Mouse (Mus musculus): ENCODE results near the gene Slc2a10. TPM values are rescaled to one million over a fixed set of nuclear protein-coding genes. Genes with fewer than 3 reads are reported as not detected.

Slc2a10 gene
- polyA plus RNA-seq, 1 experiment from 2014 or later: 2.8 TPM

- Histone ChIP-seq H3K4me3 (ENCODE audit: low read depth, low read length) (no peak overlapping the region), H3K9ac (replicated peaks; ENCODE audit: low read length) (no peak overlapping the region), H3K27me3 (ENCODE audit: control insufficient read depth, insufficient read depth, low read length) (peaks cover 10% of the 10 kb centered on the region), H3K27ac (replicated peaks; ENCODE audit: low read depth, low read length) (no peak overlapping the region), H3K4me2 (ENCODE audit: low read depth, low read length) (no peak overlapping the region), H3K9me3 (replicated peaks; ENCODE audit: control insufficient read depth, low read length) (no peaks in the 10 kb centered on the region), H3K4me1 (ENCODE audit: control insufficient read depth, insufficient read depth, low read length) (no peaks in the 10 kb centered on the region), H3K36me3 (replicated peaks; ENCODE audit: control insufficient read depth, insufficient read depth, low read depth, low read length) (no peaks in the 10 kb centered on the region)
- no peak for DNase-seq (ENCODE audit: low spot score)
- no peak for ATAC-seq (replicated peaks; ENCODE audit: insufficient number of reproducible peaks, low FRiP score, low TSS enrichment, low read depth)
- 73% methylated on average over 7 of the region's 7 CpGs for WGBS
Observed at GRCm38 (mm10) chr2:165475412-165475811, 28.2 kb upstream of the Slc2a10 start.

GRCm38 (mm10) chr2:165475850-165476249 is 27.7 kb upstream of the Slc2a10 start:
- Histone ChIP-seq H3K27ac (replicated peaks; ENCODE audit: low read depth, low read length) (no peak overlapping the region), H3K4me3 (ENCODE audit: low read depth, low read length) (no peak overlapping the region), H3K4me2 (ENCODE audit: low read depth, low read length) (no peak overlapping the region), H3K9ac (replicated peaks; ENCODE audit: low read length) (no peak overlapping the region), H3K27me3 (ENCODE audit: control insufficient read depth, insufficient read depth, low read length) (peaks cover 10% of the 10 kb centered on the region), H3K36me3 (replicated peaks; ENCODE audit: control insufficient read depth, insufficient read depth, low read depth, low read length) (no peaks in the 10 kb centered on the region), H3K9me3 (replicated peaks; ENCODE audit: control insufficient read depth, low read length) (no peaks in the 10 kb centered on the region), H3K4me1 (ENCODE audit: control insufficient read depth, insufficient read depth, low read length) (no peaks in the 10 kb centered on the region)
- DNase-seq (ENCODE audit: low spot score) (no peak), ATAC-seq (replicated peaks; ENCODE audit: insufficient number of reproducible peaks, low FRiP score, low TSS enrichment, low read depth) (no peak)
- WGBS: 54% methylated on average over 5 of the region's 5 CpGs

GRCm38 (mm10) chr2:165482003-165482402 is 21.6 kb upstream of the Slc2a10 start:
- Histone ChIP-seq H3K4me2 (ENCODE audit: low read depth, low read length) (no peak overlapping the region), H3K27me3 (ENCODE audit: control insufficient read depth, insufficient read depth, low read length) (no peaks in the 10 kb centered on the region), H3K4me1 (ENCODE audit: control insufficient read depth, insufficient read depth, low read length) (no peaks in the 10 kb centered on the region), H3K9ac (replicated peaks; ENCODE audit: low read length) (no peak overlapping the region), H3K36me3 (replicated peaks; ENCODE audit: control insufficient read depth, insufficient read depth, low read depth, low read length) (no peaks in the 10 kb centered on the region), H3K4me3 (ENCODE audit: low read depth, low read length) (no peak overlapping the region), H3K27ac (replicated peaks; ENCODE audit: low read depth, low read length) (no peak overlapping the region), H3K9me3 (replicated peaks; ENCODE audit: control insufficient read depth, low read length) (no peaks in the 10 kb centered on the region)
- ATAC-seq (replicated peaks; ENCODE audit: insufficient number of reproducible peaks, low FRiP score, low TSS enrichment, low read depth) (no peak), DNase-seq (ENCODE audit: low spot score) (no peak)
- 57% methylated on average over 8 of the region's 8 CpGs for WGBS

GRCm38 (mm10) chr2:165484152-165484551 is 19.4 kb upstream of the Slc2a10 start:
- H3K9ac ChIP-seq (replicated peaks; ENCODE audit: low read length): no peak overlapping the region
- 67% methylated on average over 6 of the region's 6 CpGs for WGBS
- no peak for ATAC-seq (replicated peaks; ENCODE audit: insufficient number of reproducible peaks, low FRiP score, low TSS enrichment, low read depth)
- no peak overlapping the region for H3K27ac ChIP-seq (replicated peaks; ENCODE audit: low read depth, low read length)
- H3K27me3 ChIP-seq (ENCODE audit: control insufficient read depth, insufficient read depth, low read length): no peaks in the 10 kb centered on the region
- H3K4me1 ChIP-seq (ENCODE audit: control insufficient read depth, insufficient read depth, low read length): no peaks in the 10 kb centered on the region
- no peaks in the 10 kb centered on the region for H3K36me3 ChIP-seq (replicated peaks; ENCODE audit: control insufficient read depth, insufficient read depth, low read depth, low read length)
- no peak for DNase-seq (ENCODE audit: low spot score)
- H3K9me3 ChIP-seq (replicated peaks; ENCODE audit: control insufficient read depth, low read length): no peaks in the 10 kb centered on the region
- H3K4me2 ChIP-seq (ENCODE audit: low read depth, low read length): no peak overlapping the region
- H3K4me3 ChIP-seq (ENCODE audit: low read depth, low read length): no peak overlapping the region

GRCm38 (mm10) chr2:165485826-165486225 is 17.8 kb upstream of the Slc2a10 start:
- no peak overlapping the region for H3K4me2 ChIP-seq (ENCODE audit: low read depth, low read length)
- peaks cover 2% of the 10 kb centered on the region; the same call in 1 of the 2 replicates for H3K36me3 ChIP-seq (replicated peaks; ENCODE audit: control insufficient read depth, insufficient read depth, low read depth, low read length)
- H3K9ac ChIP-seq (replicated peaks; ENCODE audit: low read length): no peak overlapping the region
- no peaks in the 10 kb centered on the region for H3K4me1 ChIP-seq (ENCODE audit: control insufficient read depth, insufficient read depth, low read length)
- no peak overlapping the region for H3K27ac ChIP-seq (replicated peaks; ENCODE audit: low read depth, low read length)
- no peaks in the 10 kb centered on the region for H3K9me3 ChIP-seq (replicated peaks; ENCODE audit: control insufficient read depth, low read length)
- DNase-seq (ENCODE audit: low spot score) (no peak), ATAC-seq (replicated peaks; ENCODE audit: insufficient number of reproducible peaks, low FRiP score, low TSS enrichment, low read depth) (no peak)
- H3K4me3 ChIP-seq (ENCODE audit: low read depth, low read length): no peak overlapping the region
- WGBS: 69% methylated on average over 3 of the region's 3 CpGs
- H3K27me3 ChIP-seq (ENCODE audit: control insufficient read depth, insufficient read depth, low read length): no peaks in the 10 kb centered on the region

GRCm38 (mm10) chr2:165486401-165486800 is 17.2 kb upstream of the Slc2a10 start:
- H3K9me3 ChIP-seq (replicated peaks; ENCODE audit: control insufficient read depth, low read length): no peaks in the 10 kb centered on the region
- ATAC-seq (replicated peaks; ENCODE audit: insufficient number of reproducible peaks, low FRiP score, low TSS enrichment, low read depth): no peak
- no peaks in the 10 kb centered on the region for H3K27me3 ChIP-seq (ENCODE audit: control insufficient read depth, insufficient read depth, low read length)
- no peak overlapping the region for H3K4me2 ChIP-seq (ENCODE audit: low read depth, low read length)
- H3K4me3 ChIP-seq (ENCODE audit: low read depth, low read length): no peak overlapping the region
- H3K36me3 ChIP-seq (replicated peaks; ENCODE audit: control insufficient read depth, insufficient read depth, low read depth, low read length): peaks cover 2% of the 10 kb centered on the region; the same call in 1 of the 2 replicates
- no peaks in the 10 kb centered on the region for H3K4me1 ChIP-seq (ENCODE audit: control insufficient read depth, insufficient read depth, low read length)
- WGBS: 80% methylated on average over 5 of the region's 5 CpGs
- no peak overlapping the region for H3K9ac ChIP-seq (replicated peaks; ENCODE audit: low read length)
- no peak overlapping the region for H3K27ac ChIP-seq (replicated peaks; ENCODE audit: low read depth, low read length)
- no peak for DNase-seq (ENCODE audit: low spot score)

- no peak overlapping the region for H3K4me3 ChIP-seq (ENCODE audit: low read depth, low read length)
- no peak for ATAC-seq (replicated peaks; ENCODE audit: insufficient number of reproducible peaks, low FRiP score, low TSS enrichment, low read depth)
- no peak overlapping the region for H3K27ac ChIP-seq (replicated peaks; ENCODE audit: low read depth, low read length)
- H3K9ac ChIP-seq (replicated peaks; ENCODE audit: low read length): no peak overlapping the region
- 27% methylated on average over 8 of the region's 8 CpGs for WGBS
- no peaks in the 10 kb centered on the region for H3K9me3 ChIP-seq (replicated peaks; ENCODE audit: control insufficient read depth, low read length)
- no peak overlapping the region for H3K4me2 ChIP-seq (ENCODE audit: low read depth, low read length)
- peak; percentile 80 for DNase-seq (ENCODE audit: low spot score)
- H3K4me1 ChIP-seq (ENCODE audit: control insufficient read depth, insufficient read depth, low read length): no peaks in the 10 kb centered on the region
- H3K27me3 ChIP-seq (ENCODE audit: control insufficient read depth, insufficient read depth, low read length): no peaks in the 10 kb centered on the region
- H3K36me3 ChIP-seq (replicated peaks; ENCODE audit: control insufficient read depth, insufficient read depth, low read depth, low read length): peaks cover 2% of the 10 kb centered on the region; the same call in 1 of the 2 replicates
Observed at GRCm38 (mm10) chr2:165486881-165487535, 16.6 kb upstream of the Slc2a10 start.

- ATAC-seq (replicated peaks; ENCODE audit: insufficient number of reproducible peaks, low FRiP score, low TSS enrichment, low read depth): peak; percentile 72
- WGBS: under 1% methylated on average over 76 of the region's 84 CpGs
- H3K4me2 ChIP-seq (ENCODE audit: low read depth, low read length): peak within 1 kb of the TSS; percentile 82
Observed at GRCm38 (mm10) chr2:165492648-165493553, 10.7 kb upstream of the Slc2a10 start, which contains the start of gene Trp53rka. Gene Trp53rka (minus strand): TSS chr2:165493324.

More at GRCm38 (mm10) chr2:165492648-165493553, 10.7 kb upstream of the Slc2a10 start, which contains the start of gene Trp53rka:
- Histone ChIP-seq H3K4me1 (ENCODE audit: control insufficient read depth, insufficient read depth, low read length) (no peaks in the 10 kb centered on the region; the same call in 1 of the 2 replicates), H3K9ac (replicated peaks; ENCODE audit: low read length) (peak within 1 kb of the TSS; percentile 86), H3K4me3 (ENCODE audit: low read depth, low read length) (peak within 1 kb of the TSS; percentile 80), H3K36me3 (replicated peaks; ENCODE audit: control insufficient read depth, insufficient read depth, low read depth, low read length) (peaks cover 2% of the 10 kb centered on the region; the same call in 1 of the 2 replicates), H3K9me3 (replicated peaks; ENCODE audit: control insufficient read depth, low read length) (no peaks in the 10 kb centered on the region), H3K27ac (replicated peaks; ENCODE audit: low read depth, low read length) (peak within 1 kb of the TSS; percentile 62), H3K27me3 (ENCODE audit: control insufficient read depth, insufficient read depth, low read length) (no peaks in the 10 kb centered on the region)
- peak; percentile 84 for DNase-seq (ENCODE audit: low spot score)

All from embryonic facial prominence, embryonic 11.5 days (tissue).